Mouse (Mus musculus) midbrain, postnatal 0 days (tissue): ENCODE measurements around the gene Mast4. TPM values are rescaled to one million over a fixed set of nuclear protein-coding genes. Genes with fewer than 3 reads are reported as not detected.

Experiments
- ATAC-seq: fragments of 200-750 bp; cut with Nextera tagmentation; 2 replicates; pipeline ENCODE4 v1.8.0; 2017; ENCODE audit warnings: moderate number of reproducible peaks, mild to moderate bottlenecking, moderate TSS enrichment, moderate library complexity; ENCODE audit not compliant: low FRiP score
- DNase-seq: peaks from one replicate; pipeline ENCODE4 v3.0.0-alpha.2; 2015; ENCODE audit warnings: low spot score
- H3K27ac ChIP-seq: fragments of 300-500 bp; sonication (generic); 2 replicates; pipeline ENCODE4 v1.5.1; 2014; ENCODE audit warnings: low read depth, mild to moderate bottlenecking, low read length, mixed read lengths
- H3K27me3 ChIP-seq: fragments of 300-500 bp; sonication (generic); 2 replicates; pipeline ENCODE4 v1.6.1; 2014; ENCODE audit warnings: low read length, control low read depth, mixed read lengths; ENCODE audit not compliant: insufficient read depth
- H3K36me3 ChIP-seq: fragments of 300-500 bp; sonication (generic); 2 replicates; pipeline ENCODE4 v1.6.1; 2014; ENCODE audit warnings: low read length, control low read depth, mixed read lengths; ENCODE audit not compliant: insufficient read depth
- H3K4me1 ChIP-seq: fragments of 300-500 bp; sonication (generic); 2 replicates; pipeline ENCODE4 v1.6.1; 2014; ENCODE audit warnings: mild to moderate bottlenecking, control low read depth, antibody characterized with exemption, low read length, mixed read lengths; ENCODE audit not compliant: insufficient read depth
- H3K4me2 ChIP-seq: fragments of 300-500 bp; sonication (generic); 2 replicates; pipeline ENCODE4 v1.6.1; 2014; ENCODE audit warnings: low read depth, mild to moderate bottlenecking, low read length, mixed read lengths; ENCODE audit not compliant: poor library complexity, severe bottlenecking
- H3K4me3 ChIP-seq: fragments of 300-500 bp; sonication (generic); 2 replicates; pipeline ENCODE4 v1.5.1; 2014; ENCODE audit warnings: low read depth, mild to moderate bottlenecking, low read length, moderate library complexity
- H3K9ac ChIP-seq: fragments of 300-500 bp; sonication (generic); replicated peaks from 2 replicates; pipeline ENCODE4 v1.6.1; 2014; ENCODE audit warnings: mild to moderate bottlenecking, low read length, moderate library complexity, mixed read lengths; ENCODE audit not compliant: poor library complexity, severe bottlenecking
- H3K9me3 ChIP-seq: fragments of 300-500 bp; sonication (generic); 2 replicates; pipeline ENCODE4 v1.6.1; 2016; ENCODE audit warnings: low read length, control low read depth
- CTCF ChIP-seq: IDR thresholded peaks from 2 replicates; pipeline ENCODE4 v1.5.1; 2016; ENCODE audit warnings: antibody characterized with exemption, mild to moderate bottlenecking
- WGBS: fragments of 180-500 bp; shearing (Covaris S2); extraction: QIAGEN DNeasy Blood & Tissue Kit; methylation state at CpG from one replicate; pipeline ENCODE4 v1.1.7; 2014; 5-methylcytosine and 5-hydroxymethylcytosine counted together
- polyA plus RNA-seq: library from polyadenylated mRNA; unstranded; fragments of >200 nt; fragmentation: Nextera tagmentation; extraction: Ambion mirVana; gene quantifications from 2 replicates; pipeline ENCODE4 v1.2.1, GENCODE M21; 2015
- total RNA-seq: library from RNA; depleted of rRNA; stranded (reverse); fragments of >200 nt; gene quantifications from 2 replicates; pipeline ENCODE4 v1.2.3, GENCODE M21; 2014

The Mast4 gene
- total and polyA plus RNA-seq, 2 experiments from 2014 or later, result 28.7 to 39.8 TPM

DNA sequence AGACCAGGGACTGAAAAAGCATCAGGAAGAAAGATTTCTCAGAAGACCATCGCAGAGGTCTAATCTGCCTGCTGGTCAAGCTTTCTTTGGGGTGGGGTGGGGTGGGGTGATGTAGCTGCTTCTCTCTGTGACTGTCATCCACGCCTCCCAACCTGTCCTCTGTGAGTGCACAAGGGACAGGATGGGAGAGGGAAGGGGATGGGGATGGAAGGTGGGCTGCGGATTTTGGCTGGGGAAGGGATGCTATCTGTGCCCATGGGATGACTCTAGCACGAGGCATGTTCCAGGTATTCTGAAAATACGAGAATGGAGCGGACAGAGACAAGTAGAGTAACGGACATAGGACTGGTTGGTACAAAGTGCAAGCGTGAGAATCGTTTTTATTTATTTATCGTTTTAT, 572.1 kb downstream of the Mast4 start:
- DNase-seq (no peak), ATAC-seq (no peak)
- no peak overlapping the region for H3K4me2 ChIP-seq
- no peaks in the 10 kb centered on the region for H3K4me1 ChIP-seq
- no peak overlapping the region for H3K4me3 ChIP-seq
- H3K36me3 ChIP-seq, result peaks cover 16% of the 10 kb centered on the region; the same call in 1 of the 2 replicates
- no peak for TF ChIP-seq CTCF
- 94% methylated on average over 10 of the region's 10 CpGs for WGBS
- H3K9me3 ChIP-seq, result no peaks in the 10 kb centered on the region
- no peak overlapping the region for H3K27ac ChIP-seq
- H3K9ac ChIP-seq, result no peak overlapping the region
- no peaks in the 10 kb centered on the region for H3K27me3 ChIP-seq

DNA sequence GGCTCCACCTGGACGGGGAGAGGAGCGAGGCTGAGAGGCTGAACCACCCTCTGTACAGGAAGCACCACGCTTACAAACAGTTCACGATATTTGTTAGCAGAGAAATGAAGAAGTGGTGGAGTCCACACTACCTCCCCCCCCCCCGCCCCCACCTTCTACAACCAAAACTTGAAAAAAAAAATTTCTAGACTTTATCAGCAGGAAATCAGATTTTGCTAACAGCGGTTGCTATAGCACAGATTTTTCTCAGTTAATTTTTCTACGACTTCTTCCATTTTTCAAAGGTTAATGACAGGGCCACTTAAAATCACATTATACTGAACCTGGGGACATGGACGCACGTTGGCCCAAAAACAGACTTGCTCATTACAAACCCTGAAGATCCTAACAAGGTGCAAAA, 572.9 kb downstream of the Mast4 start:
- Histone ChIP-seq H3K4me2 (no peak overlapping the region), H3K4me3 (no peak overlapping the region), H3K36me3 (peaks cover 16% of the 10 kb centered on the region; the same call in 1 of the 2 replicates), H3K9me3 (no peaks in the 10 kb centered on the region), H3K4me1 (no peaks in the 10 kb centered on the region), H3K9ac (no peak overlapping the region), H3K27me3 (no peaks in the 10 kb centered on the region), H3K27ac (no peak overlapping the region)
- 82% methylated on average over 9 of the region's 9 CpGs for WGBS
- TF ChIP-seq CTCF, result no peak
- ATAC-seq (no peak), DNase-seq (no peak)

GRCm38 (mm10) chr13:102758021-102758420, 576.3 kb downstream of the Mast4 start:
- WGBS, result 97% methylated on average over 6 of the region's 6 CpGs

DNA sequence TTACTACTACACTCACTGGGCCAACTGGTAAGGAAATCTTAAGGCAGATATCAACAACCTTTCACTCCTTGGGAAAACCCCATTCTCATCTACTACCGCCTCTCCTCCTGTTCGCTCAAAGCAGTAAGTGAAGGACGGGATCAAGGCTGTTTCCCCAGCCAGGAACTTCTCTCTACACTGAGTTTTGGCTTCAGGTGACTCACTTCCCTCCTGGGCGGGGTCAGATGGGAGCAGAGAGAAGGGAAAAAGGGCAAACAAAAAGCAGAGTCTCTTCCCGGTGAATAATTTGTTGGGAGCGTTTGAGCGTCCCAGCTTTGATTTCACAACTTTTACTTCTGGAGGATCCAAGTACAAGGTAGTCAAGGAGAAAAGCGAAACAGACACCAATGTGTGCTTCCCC, 578.2 kb downstream of the Mast4 start:
- WGBS, result 97% methylated on average over 8 of the region's 8 CpGs
- Histone ChIP-seq H3K36me3 (peaks cover 14% of the 10 kb centered on the region; the same call in 1 of the 2 replicates), H3K9me3 (no peaks in the 10 kb centered on the region), H3K4me2 (no peak overlapping the region), H3K4me1 (no peaks in the 10 kb centered on the region), H3K27ac (no peak overlapping the region), H3K27me3 (no peaks in the 10 kb centered on the region), H3K4me3 (no peak overlapping the region), H3K9ac (no peak overlapping the region)
- DNase-seq, result no peak
- ATAC-seq, result no peak
- no peak for TF ChIP-seq CTCF

More at GRCm38 (mm10) chr13:102758021-102758420, 576.3 kb downstream of the Mast4 start:
- Histone ChIP-seq H3K27ac (no peak overlapping the region), H3K27me3 (no peaks in the 10 kb centered on the region), H3K36me3 (peaks cover 14% of the 10 kb centered on the region; the same call in 1 of the 2 replicates), H3K9ac (no peak overlapping the region), H3K4me3 (no peak overlapping the region), H3K4me1 (no peaks in the 10 kb centered on the region), H3K4me2 (no peak overlapping the region), H3K9me3 (no peaks in the 10 kb centered on the region)
- no peak for DNase-seq
- no peak for ATAC-seq
- no peak for TF ChIP-seq CTCF

DNA sequence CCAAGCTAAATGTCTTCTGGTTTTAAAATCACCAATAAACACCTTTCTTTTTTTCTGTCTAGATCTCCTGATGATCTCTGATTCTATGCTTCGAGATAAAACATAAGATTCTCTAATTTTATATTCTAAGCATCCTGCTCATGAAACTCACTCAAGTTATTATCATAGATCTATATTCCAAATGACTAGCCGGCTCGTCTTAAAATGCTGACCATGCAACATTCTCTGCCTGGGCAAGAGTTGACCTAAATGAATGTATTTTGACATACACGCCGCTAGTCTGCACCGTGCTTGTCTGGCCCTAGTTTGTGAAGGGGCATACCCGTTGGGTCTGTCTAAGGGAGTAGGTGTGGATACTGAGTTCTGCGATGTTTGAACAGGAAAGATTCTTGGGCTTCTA, 579.2 kb downstream of the Mast4 start:
- no peaks in the 10 kb centered on the region for H3K9me3 ChIP-seq
- no peak for ATAC-seq
- TF ChIP-seq CTCF, result no peak

GRCm38 (mm10) chr13:102753714-102754556, 580.4 kb downstream of the Mast4 start:
- H3K36me3 ChIP-seq, result peaks cover 10% of the 10 kb centered on the region; the same call in 1 of the 2 replicates
- H3K9me3 ChIP-seq, result no peaks in the 10 kb centered on the region
- H3K4me3 ChIP-seq, result no peak overlapping the region
- no peak overlapping the region for H3K27ac ChIP-seq
- DNase-seq, result no peak
- H3K4me2 ChIP-seq, result no peak overlapping the region
- no peak for TF ChIP-seq CTCF
- no peaks in the 10 kb centered on the region for H3K27me3 ChIP-seq
- no peak for ATAC-seq
- 76% methylated on average over 19 of the region's 19 CpGs for WGBS
- no peaks in the 10 kb centered on the region for H3K4me1 ChIP-seq
- H3K9ac ChIP-seq, result no peak overlapping the region

More for the DNA sequence above, 579.2 kb downstream of the Mast4 start:
- Histone ChIP-seq H3K4me2 (no peak overlapping the region), H3K27me3 (no peaks in the 10 kb centered on the region), H3K4me3 (no peak overlapping the region), H3K9ac (no peak overlapping the region), H3K36me3 (peaks cover 10% of the 10 kb centered on the region; the same call in 1 of the 2 replicates), H3K27ac (no peak overlapping the region), H3K4me1 (no peaks in the 10 kb centered on the region)
- WGBS, result 96% methylated on average over 8 of the region's 8 CpGs
- no peak for DNase-seq
